Comparison of ENCODE assay signal across 8 mouse cellular contexts in genomic region chr12:97888801-97889455, GRCm38 (mm10).
DNase-seq lines count a peak whose midpoint lies in the region; ATAC-seq and TF ChIP-seq lines count a peak whose summit lies in the region.
"Had no signal": no experiment of that assay in that cellular context is flagged by ENCODE, and none has a peak within 500 bp of the region (broad histone marks: within the 10 kb centered on the region; RNA-seq: fewer than 3 reads in every experiment).

No protein-coding gene starts in this region.

- H3K4me3 ChIP-seq in lung, embryonic 14.5 days (ENCODE audit: low read depth, low read length): no peak overlapping the region
- H3K4me3 ChIP-seq in lung, postnatal 0 days (ENCODE audit: low read depth, low read length): no peak overlapping the region
- no peak overlapping the region for H3K4me3 ChIP-seq in forebrain, embryonic 14.5 days (ENCODE audit: low read depth, low read length)
- H3K4me3 ChIP-seq in stomach, embryonic 16.5 days (replicated peaks; ENCODE audit: low read length): no peak overlapping the region; the same call in 1 of the 2 replicates
- H3K4me3 ChIP-seq in kidney, adult 2 months (ENCODE audit: insufficient read depth, low read depth, low read length): no peak overlapping the region
- H3K4me3 ChIP-seq: erythroblast, embryonic 14.5 days had no signal

- peak; percentile 18 for DNase-seq in lung, embryonic 14.5 days
- DNase-seq in lung, postnatal 0 days (ENCODE audit: low spot score): no peak
- peak; percentile 85 for DNase-seq in forebrain, embryonic 14.5 days (ENCODE audit: low spot score)
- DNase-seq in layer of hippocampus, postnatal 14 days (ENCODE audit: low spot score in 2 of 2): peak; percentile 12 to 21
- DNase-seq in kidney, adult 2 months: no peak
- DNase-seq in Muller cell, postnatal 12 days (ENCODE audit: inconsistent ontology term): no peak

- no peak overlapping the region for H3K27ac ChIP-seq in lung, embryonic 14.5 days (ENCODE audit: low read depth)
- H3K27ac ChIP-seq in lung, postnatal 0 days (ENCODE audit: low read length): no peak overlapping the region
- peak overlapping the region; percentile 80 for H3K27ac ChIP-seq in forebrain, embryonic 14.5 days (ENCODE audit: low read depth, low read length)
- no peak overlapping the region for H3K27ac ChIP-seq in stomach, embryonic 16.5 days (ENCODE audit: low read length)
- H3K27ac ChIP-seq in kidney, adult 2 months (ENCODE audit: insufficient read depth, low read depth, low read length): no peak overlapping the region

- ATAC-seq in lung, embryonic 14.5 days (ENCODE audit: insufficient read depth): peak; percentile 28; the same call in 1 of the 2 replicates
- ATAC-seq in lung, postnatal 0 days: no peak
- peak; percentile 89 for ATAC-seq in forebrain, embryonic 14.5 days
- no peak for ATAC-seq in stomach, embryonic 16.5 days (ENCODE audit: insufficient read depth, low FRiP score)

- H3K36me3 ChIP-seq in lung, embryonic 14.5 days (ENCODE audit: insufficient read depth): no peaks in the 10 kb centered on the region
- no peaks in the 10 kb centered on the region for H3K36me3 ChIP-seq in lung, postnatal 0 days (ENCODE audit: insufficient read depth, low read length)
- no peaks in the 10 kb centered on the region for H3K36me3 ChIP-seq in forebrain, embryonic 14.5 days (ENCODE audit: control insufficient read depth, insufficient read depth, low read length)
- no peaks in the 10 kb centered on the region for H3K36me3 ChIP-seq in stomach, embryonic 16.5 days (ENCODE audit: control insufficient read depth, insufficient read depth, low read length)
- no peaks in the 10 kb centered on the region for H3K36me3 ChIP-seq in kidney, adult 2 months (ENCODE audit: control insufficient read depth, insufficient read depth, low read length)

- H3K27me3 ChIP-seq in lung, embryonic 14.5 days (ENCODE audit: insufficient read depth, low read length): no peaks in the 10 kb centered on the region
- no peaks in the 10 kb centered on the region for H3K27me3 ChIP-seq in lung, postnatal 0 days (replicated peaks; ENCODE audit: insufficient read depth, low read length)
- no peaks in the 10 kb centered on the region for H3K27me3 ChIP-seq in forebrain, embryonic 14.5 days (replicated peaks; ENCODE audit: control insufficient read depth, insufficient read depth, low read length)
- no peaks in the 10 kb centered on the region for H3K27me3 ChIP-seq in stomach, embryonic 16.5 days (ENCODE audit: control insufficient read depth, insufficient read depth, low read length)
- no peaks in the 10 kb centered on the region for H3K27me3 ChIP-seq in kidney, adult 2 months (replicated peaks; ENCODE audit: control insufficient read depth, insufficient read depth, low read length)

- H3K4me1 ChIP-seq in lung, embryonic 14.5 days (ENCODE audit: insufficient read depth): no peaks in the 10 kb centered on the region
- no peaks in the 10 kb centered on the region for H3K4me1 ChIP-seq in lung, postnatal 0 days (ENCODE audit: insufficient read depth, low read depth, low read length)
- H3K4me1 ChIP-seq in forebrain, embryonic 14.5 days (ENCODE audit: control insufficient read depth, insufficient read depth, low read length): peaks cover 14% of the 10 kb centered on the region
- peaks cover 3% of the 10 kb centered on the region; the same call in 1 of the 2 replicates for H3K4me1 ChIP-seq in stomach, embryonic 16.5 days (ENCODE audit: control insufficient read depth, insufficient read depth, low read length)
- H3K4me1 ChIP-seq in kidney, adult 2 months (ENCODE audit: control insufficient read depth, insufficient read depth, low read length): no peaks in the 10 kb centered on the region

- no peak for TF ChIP-seq EP300 in lung, postnatal 0 days (IDR thresholded peaks at IDR 0.05)

- H3K9me3 ChIP-seq in lung, embryonic 14.5 days (ENCODE audit: low read depth, low read length): no peaks in the 10 kb centered on the region
- H3K9me3 ChIP-seq in lung, postnatal 0 days (ENCODE audit: low read length): no peaks in the 10 kb centered on the region
- no peaks in the 10 kb centered on the region for H3K9me3 ChIP-seq in forebrain, embryonic 14.5 days (replicated peaks; ENCODE audit: control insufficient read depth, low read length)
- H3K9me3 ChIP-seq in stomach, embryonic 16.5 days (replicated peaks; ENCODE audit: control insufficient read depth, low read length): no peaks in the 10 kb centered on the region

- TF ChIP-seq POLR2A in kidney, adult 2 months (IDR thresholded peaks at IDR 0.05; ENCODE audit: low read depth, low read length): no peak

- H3K9ac ChIP-seq in lung, embryonic 14.5 days: peak overlapping the region; percentile 30; the same call in 1 of the 2 replicates
- H3K9ac ChIP-seq in lung, postnatal 0 days (replicated peaks; ENCODE audit: low read depth): no peak overlapping the region
- H3K9ac ChIP-seq in forebrain, embryonic 14.5 days (ENCODE audit: low read length): peak overlapping the region; percentile 42; the same call in 1 of the 2 replicates
- peak overlapping the region; percentile 35; the same call in 1 of the 2 replicates for H3K9ac ChIP-seq in stomach, embryonic 16.5 days (ENCODE audit: low read length)

- peak overlapping the region; percentile 35; the same call in 1 of the 2 replicates for H3K4me2 ChIP-seq in lung, embryonic 14.5 days
- no peak overlapping the region for H3K4me2 ChIP-seq in lung, postnatal 0 days (replicated peaks; ENCODE audit: low read depth, low read length)
- peak overlapping the region; percentile 41 for H3K4me2 ChIP-seq in forebrain, embryonic 14.5 days (ENCODE audit: low read length)
- peak overlapping the region; percentile 37; the same call in 1 of the 2 replicates for H3K4me2 ChIP-seq in stomach, embryonic 16.5 days (ENCODE audit: low read depth, low read length)

- WGBS in lung, embryonic 14.5 days: 9% methylated on average over 12 of the region's 12 CpGs
- WGBS in lung, postnatal 0 days: 18% methylated on average over 12 of the region's 12 CpGs
- 2% methylated on average over 12 of the region's 12 CpGs for WGBS in forebrain, embryonic 14.5 days
- 17% methylated on average over 12 of the region's 12 CpGs for WGBS in stomach, embryonic 16.5 days
- WGBS in kidney, adult 2 months: 13% methylated on average over 12 of the region's 12 CpGs

- TF ChIP-seq CTCF in lung, embryonic 14.5 days (IDR thresholded peaks at IDR 0.05; ENCODE audit: low read depth): no peak
- TF ChIP-seq CTCF in lung, postnatal 0 days (IDR thresholded peaks at IDR 0.05): no peak
- no peak for TF ChIP-seq CTCF in kidney, adult 2 months (conservative IDR thresholded peaks at IDR 0.05; ENCODE audit: insufficient read depth, insufficient read length, low read depth, low read length)

Comparison
In these comparisons a context has a peak if more than half of its experiments do, and no peak if none do; other contexts are left out.
1. ATAC-seq: peak in lung, embryonic 14.5 days (single experiment) and forebrain, embryonic 14.5 days (single experiment); none in lung, postnatal 0 days (single experiment) and stomach, embryonic 16.5 days (single experiment).
2. DNase-seq: peak in lung, embryonic 14.5 days (single experiment), forebrain, embryonic 14.5 days (single experiment) and layer of hippocampus, postnatal 14 days (2 of 2); none in lung, postnatal 0 days (single experiment), kidney, adult 2 months (single experiment) and Muller cell, postnatal 12 days (single experiment).